Mouse (Mus musculus): ENCODE measurements around the gene Bbs9. TPM values are rescaled to one million over a fixed set of nuclear protein-coding genes. Genes with fewer than 3 reads are reported as not detected.
"Not testable (repeated sequence)": the region's sequence is repeated elsewhere in the genome, so short reads cannot be mapped to it uniquely, and the experiment has no call there.

Gene Bbs9
- total RNA-seq, 2 experiments from 2014 or later: 13.1 to 14.0 TPM

- no peak for DNase-seq
- intact Hi-C loops (cut with DNase I): no loop called here
These were observed 351.1 kb downstream of the Bbs9 start for GRCm38 (mm10) chr9:22826571-22826990.

DNA sequence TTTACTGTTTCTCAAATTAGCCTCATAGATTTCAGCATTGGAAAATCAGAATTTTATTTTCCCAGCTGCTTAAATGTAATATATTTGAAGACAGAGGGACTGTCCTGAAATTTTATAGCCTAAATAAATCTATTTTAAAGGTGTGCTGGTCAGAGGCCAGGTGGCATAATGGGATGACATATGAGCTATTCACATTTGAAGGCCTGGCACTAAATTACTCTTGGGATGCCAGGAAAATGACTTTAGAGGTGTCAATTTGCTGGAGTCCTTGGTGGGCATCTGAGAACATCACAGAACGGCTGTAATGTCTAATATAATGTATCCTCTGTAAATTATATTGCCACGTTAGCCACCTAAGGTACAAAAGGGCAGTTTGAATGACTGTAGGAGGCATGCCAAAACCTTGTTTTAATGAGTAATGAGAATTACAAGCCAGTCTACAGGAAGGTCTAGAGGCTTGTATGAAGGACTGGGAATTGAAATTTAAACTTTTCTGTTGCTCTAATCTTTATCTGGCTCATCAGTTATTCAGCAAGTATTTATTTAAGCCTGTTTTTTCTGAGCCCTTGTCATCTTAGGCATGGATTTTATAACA is 351.8 kb downstream of the Bbs9 start:
- no peak for DNase-seq
- intact Hi-C loops (cut with DNase I): no loop called here

- intact Hi-C loops (cut with DNase I): no loop called here
- no peak for DNase-seq
These were observed 353.9 kb downstream of the Bbs9 start for GRCm38 (mm10) chr9:22829212-22829960.

- no peak for DNase-seq
- intact Hi-C loops (cut with DNase I): no loop called here
These were observed 359.5 kb downstream of the Bbs9 start for GRCm38 (mm10) chr9:22834994-22835512.

- DNase-seq: no peak
- intact Hi-C loops (cut with DNase I): no loop called here
These were observed 361.5 kb downstream of the Bbs9 start for GRCm38 (mm10) chr9:22837000-22837399.

- no peak for DNase-seq
- intact Hi-C loops (cut with DNase I): no loop called here
These were observed 362.2 kb downstream of the Bbs9 start for GRCm38 (mm10) chr9:22837702-22838210.

GRCm38 (mm10) chr9:22846048-22846447 is 370.5 kb downstream of the Bbs9 start:
- intact Hi-C loops (cut with DNase I): no loop called here
- no peak for DNase-seq

DNA sequence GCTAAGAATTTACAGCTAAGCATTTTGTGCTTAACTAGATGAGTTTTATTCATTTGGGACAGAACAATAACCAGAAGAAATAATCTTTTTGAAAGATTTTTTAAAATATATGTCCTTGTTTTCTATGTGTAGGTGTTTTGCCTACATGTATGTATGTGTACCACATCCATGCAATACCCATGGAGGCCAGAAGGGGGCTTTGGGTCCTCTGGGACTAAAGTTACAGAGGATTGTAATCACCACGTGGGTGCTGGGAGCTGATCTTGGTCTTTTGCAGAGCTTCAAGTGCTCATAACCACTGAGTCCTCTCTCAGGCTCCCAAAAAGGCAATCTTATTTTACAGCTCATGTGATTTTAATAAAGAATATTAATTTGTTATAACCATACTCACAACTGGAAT is 371.3 kb downstream of the Bbs9 start:
- no peak for DNase-seq
- intact Hi-C loops (cut with DNase I): no loop called here

GRCm38 (mm10) chr9:22848800-22849199 is 373.3 kb downstream of the Bbs9 start:
- no peak for DNase-seq
- intact Hi-C loops (cut with DNase I): no loop called here

- intact Hi-C loops (cut with DNase I): no loop called here
These were observed 373.7 kb downstream of the Bbs9 start for GRCm38 (mm10) chr9:22849212-22849611.

GRCm38 (mm10) chr9:22869147-22869546 is 393.6 kb downstream of the Bbs9 start:
- DNase-seq; intact Hi-C loops (cut with DNase I): not testable (repeated sequence)

More at GRCm38 (mm10) chr9:22849212-22849611, 373.7 kb downstream of the Bbs9 start:
- no peak for DNase-seq

- intact Hi-C loops (cut with DNase I): no loop called here
- DNase-seq: no peak
These were observed 395.1 kb downstream of the Bbs9 start for GRCm38 (mm10) chr9:22870661-22871060.

- DNase-seq: no peak
- intact Hi-C loops (cut with DNase I): no loop called here
These were observed 399.7 kb downstream of the Bbs9 start for GRCm38 (mm10) chr9:22875231-22875630.

GRCm38 (mm10) chr9:22879266-22879665 is 403.8 kb downstream of the Bbs9 start:
- DNase-seq: no peak
- intact Hi-C loops (cut with DNase I): no loop called here

DNA sequence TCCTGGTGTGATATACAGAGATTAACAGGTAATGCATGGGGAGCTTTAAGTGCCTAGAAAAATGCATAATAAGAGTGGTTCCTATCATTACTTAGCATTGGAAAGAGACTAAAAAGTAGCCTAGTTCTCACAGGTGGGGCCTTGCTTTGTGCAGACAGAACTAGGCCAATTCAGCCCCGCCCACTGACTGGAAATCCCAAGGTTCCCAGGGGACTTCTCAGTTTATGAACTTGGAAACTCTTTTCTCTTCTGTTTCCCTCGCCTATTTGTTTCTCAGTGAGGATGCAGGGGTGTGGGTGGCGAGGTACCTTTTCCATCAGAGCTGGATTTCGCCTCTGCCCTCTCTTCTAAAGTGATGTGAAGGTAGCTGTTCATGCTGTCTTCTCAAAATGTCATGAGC is 410.8 kb downstream of the Bbs9 start:
- intact Hi-C loops (cut with DNase I): no loop called here
- DNase-seq: no peak

GRCm38 (mm10) chr9:22905434-22905833 is 429.9 kb downstream of the Bbs9 start:
- DNase-seq: peak; percentile 52 to 70
- intact Hi-C loops (cut with DNase I): no loop called here

DNA sequence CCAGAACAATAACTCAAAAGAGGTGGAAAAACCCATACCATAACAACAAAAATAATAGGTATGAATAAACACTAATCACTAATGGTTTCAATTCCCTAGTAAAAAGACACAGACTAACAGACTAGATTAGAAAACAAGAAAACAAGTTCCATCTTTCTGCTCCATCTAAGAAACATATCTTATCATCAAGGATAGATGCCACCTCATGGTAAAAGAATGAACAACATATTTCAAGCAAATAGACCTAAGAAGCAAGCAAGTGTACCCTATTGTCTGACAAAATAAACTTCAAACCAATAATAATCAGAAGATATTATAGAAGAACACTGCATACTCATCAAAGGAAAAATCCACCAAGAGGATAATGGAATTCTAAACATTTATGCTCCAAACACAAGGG is 441.3 kb downstream of the Bbs9 start:
- intact Hi-C loops (cut with DNase I): no loop called here
- no peak for DNase-seq

- no peak for DNase-seq
- intact Hi-C loops (cut with DNase I): no loop called here
These were observed 460.1 kb downstream of the Bbs9 start for GRCm38 (mm10) chr9:22935645-22936044.
